8 mouse cellular contexts compared by ENCODE assay signal in genomic region chr7:5061774-5062359, GRCm38 (mm10). TPM values are rescaled to one million over a fixed set of nuclear protein-coding genes. Genes with fewer than 3 reads are reported as not detected.
DNase-seq lines count a peak whose midpoint lies in the region; ATAC-seq and TF ChIP-seq lines count a peak whose summit lies in the region.

Gene U2af2, plus strand, starts transcription at chr7:5062143.

- peak; percentile 77 for TF ChIP-seq POLR2A in lung, adult 2 months (IDR thresholded peaks at IDR 0.05; ENCODE audit: borderline replicate concordance, extremely low read depth, low read depth, low read length)

- peak; percentile 23; the same call in 1 of the 2 replicates for ATAC-seq in G1E (ENCODE audit: extremely low read depth, insufficient number of reproducible peaks, low FRiP score, poor library complexity, severe bottlenecking)
- peak; percentile 81 for ATAC-seq in forebrain, embryonic 15.5 days (replicated peaks)
- ATAC-seq in neutrophil, adult 5-6 weeks (ENCODE audit: extremely low read depth, insufficient number of reproducible peaks, low FRiP score, poor library complexity, severe bottlenecking) = peak; percentile 36

- TF ChIP-seq CTCF in G1E (IDR thresholded peaks at IDR 0.05; ENCODE audit: low read depth, low read length) = no peak
- no peak for TF ChIP-seq CTCF in lung, adult 2 months (IDR thresholded peaks at IDR 0.05; ENCODE audit: insufficient read depth, low read length)

- DNase-seq in G1E (ENCODE audit: low spot score) = peak; percentile 71
- DNase-seq in cerebellum, adult 18-20 months = peak; percentile 93 to 94
- peak; percentile 95 to 96 for DNase-seq in heart, postnatal 14 days
- DNase-seq in layer of hippocampus, adult 18-20 months (ENCODE audit: low spot score in 2 of 2) = peak; percentile 89 to 95
- peak; percentile 92 for DNase-seq in lung, adult 2 months
- peak; percentile 95 for DNase-seq in testis, postnatal 14 days (ENCODE audit: low spot score)

- H3K9ac ChIP-seq in forebrain, embryonic 15.5 days (replicated peaks) = peak within 1 kb of the TSS; percentile 87

- peak within 1 kb of the TSS; percentile 99 for H3K27ac ChIP-seq in forebrain, embryonic 15.5 days (replicated peaks)

- peak within 1 kb of the TSS; percentile 74 for H3K4me3 ChIP-seq in G1E (ENCODE audit: low read depth, low read length)
- peak within 1 kb of the TSS; percentile 78 for H3K4me3 ChIP-seq in forebrain, embryonic 15.5 days
- peak within 1 kb of the TSS; percentile 95 for H3K4me3 ChIP-seq in lung, adult 2 months (replicated peaks; ENCODE audit: extremely low read depth, low read depth, low read length)

- peak within 1 kb of the TSS; percentile 85 for H3K4me2 ChIP-seq in forebrain, embryonic 15.5 days (replicated peaks)

- H3K9me3 ChIP-seq in G1E (replicated peaks) = no peaks in the 10 kb centered on the region
- H3K9me3 ChIP-seq in forebrain, embryonic 15.5 days = no peaks in the 10 kb centered on the region

- intact Hi-C loops in heart, postnatal 14 days (cut with DNase I) = loop anchor here (2.0 kb wide), 3 partner anchors 19 to 63 kb away; partner anchors contain the start of genes Epn1, Fiz1, Gm44973 and Rasl2-9

- H3K27me3 ChIP-seq in G1E (ENCODE audit: insufficient read depth, low read length) = peaks cover 12% of the 10 kb centered on the region
- peaks cover 10% of the 10 kb centered on the region; the same call in 1 of the 2 replicates for H3K27me3 ChIP-seq in forebrain, embryonic 15.5 days

- WGBS in forebrain, embryonic 15.5 days = under 1% methylated on average over 63 of the region's 65 CpGs
- WGBS in lung, adult 2 months = 1% methylated on average over 65 of the region's 65 CpGs

- peaks cover 44% of the 10 kb centered on the region for H3K4me1 ChIP-seq in G1E (ENCODE audit: insufficient read depth, low read depth, low read length)
- H3K4me1 ChIP-seq in forebrain, embryonic 15.5 days = peaks cover 57% of the 10 kb centered on the region
- H3K4me1 ChIP-seq in lung, adult 2 months (ENCODE audit: control insufficient read depth, insufficient read depth, low read length) = peaks cover 4% of the 10 kb centered on the region

- peaks cover 29% of the 10 kb centered on the region for H3K36me3 ChIP-seq in G1E (replicated peaks)
- H3K36me3 ChIP-seq in forebrain, embryonic 15.5 days = peaks cover 8% of the 10 kb centered on the region

RNA-seq across cellular contexts. Expression of gene U2af2, which starts in this region (rescaled TPM):
- 166 and 208 TPM in 2 replicates for total RNA-seq in G1E (2014; fragmentation: Nextera tagmentation)
- 261 and 292 TPM in 2 replicates for total RNA-seq in G1E (2017)
- polyA plus RNA-seq in G1E (2012) = 480 and 545 TPM in 2 replicates
- polyA plus RNA-seq in forebrain, embryonic 15.5 days (2015; fragmentation: Nextera tagmentation; extraction: Ambion mirVana) = 136 TPM in 2 replicates
- total RNA-seq in heart, postnatal 14 days (2021) = 10 to 100 TPM; 85.6 to 94.1 TPM
- total RNA-seq in layer of hippocampus, adult 18-20 months (2021) = 100 to 1,000 TPM; 181 TPM
- 145 and 189 TPM in 2 replicates for polyA plus RNA-seq in lung, adult 2 months (2012; rRNA removed)
- total RNA-seq in neutrophil, adult 5-6 weeks (2017) = 168 and 188 TPM in 2 replicates

Comparison
In these comparisons a context has a peak if more than half of its experiments do, and no peak if none do; other contexts are left out.
1. Peak in every context shown above with its lines: DNase-seq, ATAC-seq, H3K4me3 ChIP-seq and H3K27ac ChIP-seq.
2. ATAC-seq: peak in every context shown above with its lines; median percentile 81 in forebrain, embryonic 15.5 days; 36 in neutrophil, adult 5-6 weeks; 23 in G1E.